Mouse (Mus musculus) megakaryocyte progenitor cell, adult 5-6 weeks (primary cell): ENCODE data around the gene Wtip. TPM values are rescaled to one million over a fixed set of nuclear protein-coding genes. Genes with fewer than 3 reads are reported as not detected.
"Not testable (repeated sequence)": the region's sequence is repeated elsewhere in the genome, so short reads cannot be mapped to it uniquely, and the experiment has no call there.

ENCODE experiments used
- ATAC-seq: replicated peaks from 2 replicates; pipeline ENCODE4 v1.8.0; 2016; ENCODE audit warnings: mild to moderate bottlenecking, moderate TSS enrichment, inconsistent platforms; ENCODE audit not compliant: poor library complexity
- total RNA-seq, 2 experiments: library from RNA; stranded (forward) in 1 of 2; stranded (reverse) in 1 of 2; fragments of 157-497, 149-512 nt in 1 of 2; fragments of 200-1000 nt in 1 of 2; gene quantifications; 2 replicates each; pipeline versions ENCODE4 v1.2.3 to v1.2.4; 2015 to 2017

Wtip gene
- total RNA-seq, 2 experiments from 2014 or later = 0.20 TPM; not detected in 1

DNA sequence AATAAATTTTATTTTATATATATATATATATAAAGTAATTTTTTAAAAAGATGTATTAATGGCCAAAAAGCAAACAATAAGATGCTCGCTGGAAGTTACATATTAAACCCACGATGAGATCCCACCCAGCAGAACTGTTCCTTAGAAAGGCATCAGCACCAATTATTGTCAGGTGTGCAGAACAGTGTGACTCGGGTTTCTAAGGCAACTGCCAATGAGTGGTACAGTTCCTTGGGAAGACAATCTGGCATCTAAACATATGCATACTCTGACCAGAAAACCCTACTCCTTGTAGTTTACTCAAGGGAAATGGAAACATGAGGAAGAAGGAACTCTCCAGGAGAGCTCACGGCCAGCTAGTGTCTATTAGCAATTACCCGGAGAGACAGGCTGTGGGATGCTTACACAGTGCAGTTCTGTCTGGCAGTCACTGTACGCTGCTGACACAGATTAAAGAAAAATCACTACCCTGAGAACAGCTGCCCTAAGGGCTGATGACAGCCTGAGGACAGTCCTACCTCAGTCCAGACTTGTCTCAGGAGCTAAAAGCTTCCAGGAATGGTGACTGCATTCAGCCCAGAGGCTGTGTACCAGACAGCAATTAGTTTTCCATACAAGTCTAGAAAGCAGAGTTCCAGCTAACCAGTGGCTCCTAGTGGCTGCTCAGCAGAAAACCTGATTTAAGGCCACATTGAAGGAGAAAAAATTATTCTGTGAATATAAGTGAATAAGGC is 9.9 kb downstream of the Wtip start:
- ATAC-seq = no peak

DNA sequence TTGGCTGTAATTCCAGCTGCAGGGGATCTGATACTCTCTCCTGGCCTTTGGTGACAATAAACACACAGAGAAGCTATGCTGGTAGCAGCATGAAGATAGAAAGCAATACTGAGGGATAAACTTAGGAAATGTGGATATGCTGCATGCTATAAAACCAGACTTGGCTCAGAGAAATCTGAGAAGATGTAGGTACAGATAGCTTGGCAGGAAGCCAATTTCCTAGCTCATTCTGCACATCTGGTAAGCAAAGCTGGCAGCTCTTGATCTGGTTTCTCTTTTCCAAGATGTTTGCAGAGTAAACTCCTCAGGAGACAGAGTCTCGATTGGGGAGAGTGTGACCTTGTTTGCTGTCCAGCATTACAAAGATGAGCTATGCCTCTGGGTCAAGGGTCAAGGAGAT is 12.4 kb downstream of the Wtip start:
- not testable (repeated sequence) for ATAC-seq

DNA sequence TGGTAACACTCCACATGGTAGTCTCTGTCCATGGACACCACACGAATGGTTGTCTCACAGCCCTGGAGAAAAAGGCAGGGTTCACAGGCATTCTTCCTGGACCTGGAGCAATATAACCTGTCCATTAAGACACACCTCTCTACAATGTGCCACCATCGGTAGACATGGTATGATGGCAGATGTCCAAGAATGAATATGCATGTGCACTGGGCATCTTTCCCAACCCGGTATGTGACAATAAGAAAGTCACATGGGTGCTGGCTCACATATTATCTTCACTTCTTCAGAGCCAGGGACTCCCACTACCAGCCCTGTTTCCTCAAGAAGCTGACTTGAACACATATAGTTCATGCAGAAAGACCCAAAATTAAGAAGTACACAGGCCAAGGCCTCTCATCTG is 16.5 kb downstream of the Wtip start:
- ATAC-seq = no peak

DNA sequence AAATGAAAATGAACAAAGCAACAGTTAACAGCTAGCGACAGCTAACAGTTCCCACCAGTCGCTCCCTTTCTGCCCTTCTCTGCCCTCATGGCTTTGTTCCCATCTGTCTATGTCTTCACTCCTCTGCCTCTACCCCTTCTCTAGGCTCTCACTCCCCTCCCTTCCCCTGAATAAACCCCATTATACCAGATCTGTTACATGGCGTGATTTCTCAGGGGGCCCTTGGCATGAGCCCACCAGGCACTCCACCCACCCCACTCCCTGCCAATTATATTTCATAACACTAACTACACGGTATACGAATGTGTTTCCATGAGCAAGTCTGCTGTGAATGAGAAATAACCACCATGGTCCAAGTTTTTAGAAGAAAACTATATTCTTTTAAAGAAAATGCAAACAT is 23.9 kb downstream of the Wtip start:
- ATAC-seq = no peak

DNA sequence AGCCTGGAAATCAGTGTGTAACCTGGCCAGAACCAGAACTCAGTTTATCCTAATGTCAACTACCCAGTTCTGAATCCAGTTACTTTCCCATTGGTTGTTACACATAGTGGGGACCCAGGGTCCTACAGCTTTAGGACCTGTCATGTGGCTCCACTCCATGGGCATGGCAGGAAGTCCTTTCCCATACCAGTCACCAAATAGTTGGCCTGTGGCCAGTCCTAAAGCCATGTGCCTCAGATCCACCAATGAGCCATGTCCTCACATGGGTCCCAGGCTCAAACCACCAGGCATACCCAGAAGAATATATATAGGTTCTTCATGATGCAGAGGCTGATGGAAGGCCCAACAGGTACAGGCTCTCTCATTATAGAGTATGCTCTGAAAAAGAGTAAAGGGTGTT is 31.8 kb downstream of the Wtip start:
- no peak for ATAC-seq

DNA sequence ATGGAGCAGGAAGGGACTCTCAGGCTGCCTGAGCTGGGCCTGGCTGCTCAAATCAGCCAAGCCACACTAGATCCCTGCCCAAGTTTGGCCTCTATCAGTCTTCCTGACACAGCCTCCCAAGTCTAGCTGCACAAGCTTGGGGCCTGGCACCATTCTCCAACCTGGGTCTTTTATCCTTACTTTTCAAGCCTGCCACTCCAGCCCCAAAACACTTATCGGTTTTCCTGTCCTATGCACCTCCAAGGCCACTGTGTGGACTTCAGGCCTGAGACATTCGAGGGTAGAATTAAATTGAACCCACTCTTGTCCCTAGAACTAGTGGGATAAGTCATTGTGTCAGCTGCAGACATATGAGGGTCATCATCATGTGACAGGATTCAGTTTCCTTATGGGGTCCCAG is 33.1 kb downstream of the Wtip start:
- no peak for ATAC-seq

DNA sequence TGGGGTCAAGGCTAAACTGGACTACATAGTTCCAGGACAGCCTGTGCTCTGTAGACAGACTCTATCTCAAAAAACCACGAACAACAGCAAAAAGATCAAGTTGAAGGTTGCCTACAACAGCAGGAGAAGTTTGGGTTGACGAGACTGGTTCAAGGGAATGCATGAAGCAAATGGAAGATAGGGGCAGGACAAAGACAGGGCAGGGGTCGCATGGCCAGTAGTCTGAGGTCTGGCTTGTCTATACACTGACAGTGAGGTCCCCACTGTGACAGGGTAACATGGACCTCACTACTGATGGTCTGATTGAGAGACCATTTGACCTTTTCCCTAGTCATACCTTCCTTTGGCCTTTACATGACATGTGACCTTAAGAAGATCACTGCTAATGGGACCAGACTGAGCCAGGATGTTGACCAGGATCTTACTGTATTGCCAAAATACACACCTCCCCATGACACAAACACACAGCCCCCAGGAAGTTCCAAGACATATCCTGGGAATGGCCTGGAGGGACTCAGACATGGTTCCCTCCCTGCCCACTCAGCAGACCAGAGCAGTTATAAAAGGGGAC is 38.1 kb downstream of the Wtip start, which contains the start of gene Scgb1b30:
TSS of gene Scgb1b30 (plus strand) at position 521 of the 571 bp plus-strand sequence.
- ATAC-seq = no peak

DNA sequence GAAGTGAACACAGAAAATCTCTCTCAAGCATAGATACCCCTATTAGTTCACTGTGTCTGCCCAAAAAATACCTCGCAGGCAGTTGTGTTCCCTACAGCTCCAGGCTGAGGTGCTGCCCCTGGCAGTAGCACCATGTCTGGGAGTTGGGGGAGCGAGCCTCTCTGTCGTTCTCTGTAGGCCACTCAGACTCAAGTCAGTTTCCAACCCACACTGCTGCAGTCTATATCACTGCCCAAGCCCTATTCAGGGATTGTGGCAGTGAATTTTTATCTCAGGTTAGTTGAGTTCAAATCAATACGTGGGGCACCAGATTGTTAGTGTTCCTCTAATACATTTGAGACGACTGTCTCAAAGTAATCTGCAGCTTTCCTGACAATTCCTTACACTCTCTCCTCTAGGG is 64.9 kb downstream of the Wtip start:
- ATAC-seq = not testable (repeated sequence)

Other genes with a start within 250 kb of the Wtip start
- gene Scgb2b26, start 188.2 kb downstream of the Wtip start, total RNA-seq (2015) = not detected in 2 replicates
- gene Scgb2b26, start 188.2 kb downstream of the Wtip start, total RNA-seq (2017) = not detected in 2 replicates
- gene Scgb2b27, start 119.3 kb downstream of the Wtip start, total RNA-seq (2015) = not detected in 2 replicates
- not detected in 2 replicates for gene Scgb2b27, start 119.3 kb downstream of the Wtip start, total RNA-seq (2017)
- gene Scgb1b27, start 111.8 kb downstream of the Wtip start, total RNA-seq (2015) = not detected in 2 replicates
- gene Scgb1b27, start 111.8 kb downstream of the Wtip start, total RNA-seq (2017) = not detected in 2 replicates
- not detected in 2 replicates for gene Scgb1b30, start 37.8 kb downstream of the Wtip start, total RNA-seq (2015)
- gene Scgb1b30, start 37.8 kb downstream of the Wtip start, total RNA-seq (2017) = not detected in 2 replicates
- 180 and 208 TPM in 2 replicates for gene Uba2, start 36.3 kb upstream of the Wtip start, total RNA-seq (2015)
- gene Uba2, start 36.3 kb upstream of the Wtip start, total RNA-seq (2017) = 184 and 193 TPM in 2 replicates
- 25.2 and 32.9 TPM in 2 replicates for gene Pdcd2l, start 63.4 kb upstream of the Wtip start, total RNA-seq (2015)
- 33.0 and 42.0 TPM in 2 replicates for gene Pdcd2l, start 63.4 kb upstream of the Wtip start, total RNA-seq (2017)
- gene Gpi1, start 97.1 kb upstream of the Wtip start, total RNA-seq (2015) = 573 and 626 TPM in 2 replicates
- 615 and 714 TPM in 2 replicates for gene Gpi1, start 97.1 kb upstream of the Wtip start, total RNA-seq (2017)
- not detected in 2 replicates for gene Gm6096, start 117.8 kb upstream of the Wtip start, total RNA-seq (2015)
- not detected in 2 replicates for gene Gm6096, start 117.8 kb upstream of the Wtip start, total RNA-seq (2017)
- 16.4 and 18.7 TPM in 2 replicates for gene 4931406P16Rik, start 180.3 kb upstream of the Wtip start, total RNA-seq (2015)
- 12.0 and 12.2 TPM in 2 replicates for gene 4931406P16Rik, start 180.3 kb upstream of the Wtip start, total RNA-seq (2017)